Mouse (Mus musculus): ENCODE data around the gene Palm3. TPM values are rescaled to one million over a fixed set of nuclear protein-coding genes. Genes with fewer than 3 reads are reported as not detected.

The Palm3 gene
- total and polyA plus RNA-seq, 2 experiments from 2014 or later = 2.7 to 4.3 TPM

GRCm38 (mm10) chr8:84042066-84042947 lies 21.0 kb downstream of the Palm3 start, which contains the start of gene Il27ra:
Il27ra (minus strand) TSS chr8:84042589.
- no peak within 1 kb of the TSS for H3K27ac ChIP-seq (ENCODE audit: low read depth, low read length)
- TF ChIP-seq CTCF (IDR thresholded peaks at IDR 0.05; ENCODE audit: low read depth) = peak; percentile 73
- no peaks in the 10 kb centered on the region for H3K9me3 ChIP-seq (ENCODE audit: low read length)
- H3K27me3 ChIP-seq (ENCODE audit: insufficient read depth, low read length) = peaks cover 34% of the 10 kb centered on the region
- peak; percentile 58 for ATAC-seq
- no peaks in the 10 kb centered on the region for H3K36me3 ChIP-seq (ENCODE audit: insufficient read depth)
- H3K4me1 ChIP-seq (ENCODE audit: insufficient read depth) = peaks cover 6% of the 10 kb centered on the region; the same call in 1 of the 2 replicates
- peak within 1 kb of the TSS; percentile 18; the same call in 1 of the 2 replicates for H3K9ac ChIP-seq
- H3K4me3 ChIP-seq (ENCODE audit: low read depth, low read length) = peak within 1 kb of the TSS; percentile 28
- H3K4me2 ChIP-seq (ENCODE audit: low read depth) = peak within 1 kb of the TSS; percentile 61
- WGBS = 5% methylated on average over 40 of the region's 40 CpGs
- peak; percentile 37 for DNase-seq

GRCm38 (mm10) chr8:84042948-84043342 lies 21.7 kb downstream of the Palm3 start:
- Histone ChIP-seq H3K4me2 (ENCODE audit: low read depth) (no peak overlapping the region), H3K9me3 (ENCODE audit: low read length) (no peaks in the 10 kb centered on the region), H3K4me1 (ENCODE audit: insufficient read depth) (peaks cover 6% of the 10 kb centered on the region; the same call in 1 of the 2 replicates), H3K4me3 (ENCODE audit: low read depth, low read length) (no peak overlapping the region), H3K36me3 (ENCODE audit: insufficient read depth) (no peaks in the 10 kb centered on the region), H3K27me3 (ENCODE audit: insufficient read depth, low read length) (peaks cover 34% of the 10 kb centered on the region), H3K27ac (ENCODE audit: low read depth, low read length) (no peak overlapping the region), H3K9ac (no peak overlapping the region)
- ATAC-seq = no peak
- DNase-seq = no peak
- TF ChIP-seq CTCF (IDR thresholded peaks at IDR 0.05; ENCODE audit: low read depth) = no peak
- WGBS = 39% methylated on average over 12 of the region's 12 CpGs

GRCm38 (mm10) chr8:84044103-84044502 lies 22.8 kb downstream of the Palm3 start:
- H3K9me3 ChIP-seq (ENCODE audit: low read length) = no peaks in the 10 kb centered on the region
- no peak overlapping the region for H3K27ac ChIP-seq (ENCODE audit: low read depth, low read length)
- H3K4me2 ChIP-seq (ENCODE audit: low read depth) = no peak overlapping the region
- H3K36me3 ChIP-seq (ENCODE audit: insufficient read depth) = no peaks in the 10 kb centered on the region
- 13% methylated on average over 7 of the region's 7 CpGs for WGBS
- H3K4me1 ChIP-seq (ENCODE audit: insufficient read depth) = peaks cover 6% of the 10 kb centered on the region; the same call in 1 of the 2 replicates
- TF ChIP-seq CTCF (IDR thresholded peaks at IDR 0.05; ENCODE audit: low read depth) = no peak
- H3K4me3 ChIP-seq (ENCODE audit: low read depth, low read length) = no peak overlapping the region
- ATAC-seq = no peak
- peaks cover 34% of the 10 kb centered on the region for H3K27me3 ChIP-seq (ENCODE audit: insufficient read depth, low read length)
- no peak for DNase-seq
- H3K9ac ChIP-seq = no peak overlapping the region

GRCm38 (mm10) chr8:84044900-84045299 lies 23.6 kb downstream of the Palm3 start, which contains the start of gene Rln3:
Rln3 (minus strand) TSS chr8:84045000.
- Histone ChIP-seq H3K27me3 (ENCODE audit: insufficient read depth, low read length) (peaks cover 34% of the 10 kb centered on the region), H3K9ac (no peak within 1 kb of the TSS), H3K4me3 (ENCODE audit: low read depth, low read length) (no peak within 1 kb of the TSS), H3K9me3 (ENCODE audit: low read length) (no peaks in the 10 kb centered on the region), H3K4me1 (ENCODE audit: insufficient read depth) (peaks cover 6% of the 10 kb centered on the region; the same call in 1 of the 2 replicates), H3K36me3 (ENCODE audit: insufficient read depth) (no peaks in the 10 kb centered on the region), H3K4me2 (ENCODE audit: low read depth) (no peak within 1 kb of the TSS), H3K27ac (ENCODE audit: low read depth, low read length) (no peak within 1 kb of the TSS)
- DNase-seq (no peak), ATAC-seq (no peak)
- 11% methylated on average over 9 of the region's 9 CpGs for WGBS
- no peak for TF ChIP-seq CTCF (IDR thresholded peaks at IDR 0.05; ENCODE audit: low read depth)

- 80% methylated on average over 3 of the region's 3 CpGs for WGBS
- ATAC-seq = no peak
These were observed 25.2 kb downstream of the Palm3 start for GRCm38 (mm10) chr8:84046505-84046904.

GRCm38 (mm10) chr8:84048171-84048570 lies 26.9 kb downstream of the Palm3 start:
- TF ChIP-seq CTCF (IDR thresholded peaks at IDR 0.05; ENCODE audit: low read depth) = no peak
- H3K9me3 ChIP-seq (ENCODE audit: low read length) = no peaks in the 10 kb centered on the region
- peaks cover 23% of the 10 kb centered on the region for H3K27me3 ChIP-seq (ENCODE audit: insufficient read depth, low read length)
- ATAC-seq (no peak), DNase-seq (no peak)
- no peaks in the 10 kb centered on the region for H3K36me3 ChIP-seq (ENCODE audit: insufficient read depth)
- no peak overlapping the region for H3K4me2 ChIP-seq (ENCODE audit: low read depth)
- no peak overlapping the region for H3K9ac ChIP-seq
- no peak overlapping the region for H3K27ac ChIP-seq (ENCODE audit: low read depth, low read length)
- no peaks in the 10 kb centered on the region for H3K4me1 ChIP-seq (ENCODE audit: insufficient read depth)
- no peak overlapping the region for H3K4me3 ChIP-seq (ENCODE audit: low read depth, low read length)
- 80% methylated on average over 5 of the region's 5 CpGs for WGBS

More at GRCm38 (mm10) chr8:84046505-84046904, 25.2 kb downstream of the Palm3 start:
- H3K9me3 ChIP-seq (ENCODE audit: low read length) = no peaks in the 10 kb centered on the region
- no peak for DNase-seq
- H3K27ac ChIP-seq (ENCODE audit: low read depth, low read length) = no peak overlapping the region
- no peak overlapping the region for H3K4me2 ChIP-seq (ENCODE audit: low read depth)
- TF ChIP-seq CTCF (IDR thresholded peaks at IDR 0.05; ENCODE audit: low read depth) = no peak
- no peak overlapping the region for H3K9ac ChIP-seq
- no peak overlapping the region for H3K4me3 ChIP-seq (ENCODE audit: low read depth, low read length)
- peaks cover 6% of the 10 kb centered on the region; the same call in 1 of the 2 replicates for H3K4me1 ChIP-seq (ENCODE audit: insufficient read depth)
- H3K27me3 ChIP-seq (ENCODE audit: insufficient read depth, low read length) = peaks cover 34% of the 10 kb centered on the region
- no peaks in the 10 kb centered on the region for H3K36me3 ChIP-seq (ENCODE audit: insufficient read depth)

DNA sequence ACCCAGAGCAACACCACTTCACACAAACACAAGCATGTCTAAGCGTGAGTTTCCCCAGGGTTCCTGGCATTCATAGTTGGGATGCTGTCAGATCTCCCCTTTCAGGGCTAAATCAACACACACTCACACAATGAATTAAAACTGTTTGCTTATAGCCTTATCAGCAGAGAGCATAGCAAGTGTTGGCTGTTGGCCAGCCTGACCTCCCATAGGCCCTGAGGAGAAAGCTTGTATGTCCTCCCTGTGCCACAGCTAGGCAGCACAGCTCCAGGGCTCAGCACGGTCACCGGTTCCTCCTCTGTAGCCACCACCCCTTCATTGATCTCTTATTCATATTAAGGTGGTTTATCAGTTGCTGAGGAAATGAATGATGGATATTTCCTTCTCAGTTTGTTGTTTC lies 31.5 kb downstream of the Palm3 start:
- H3K4me2 ChIP-seq (ENCODE audit: low read depth) = no peak overlapping the region
- no peak overlapping the region for H3K4me3 ChIP-seq (ENCODE audit: low read depth, low read length)
- ATAC-seq (no peak), DNase-seq (no peak)
- TF ChIP-seq CTCF (IDR thresholded peaks at IDR 0.05; ENCODE audit: low read depth) = no peak
- no peaks in the 10 kb centered on the region for H3K36me3 ChIP-seq (ENCODE audit: insufficient read depth)
- no peaks in the 10 kb centered on the region for H3K4me1 ChIP-seq (ENCODE audit: insufficient read depth)
- H3K27me3 ChIP-seq (ENCODE audit: insufficient read depth, low read length) = no peaks in the 10 kb centered on the region
- no peak overlapping the region for H3K9ac ChIP-seq
- no peaks in the 10 kb centered on the region for H3K9me3 ChIP-seq (ENCODE audit: low read length)
- WGBS = 65% methylated on average over 3 of the region's 3 CpGs
- H3K27ac ChIP-seq (ENCODE audit: low read depth, low read length) = no peak overlapping the region
